In the genomic region with DNA sequence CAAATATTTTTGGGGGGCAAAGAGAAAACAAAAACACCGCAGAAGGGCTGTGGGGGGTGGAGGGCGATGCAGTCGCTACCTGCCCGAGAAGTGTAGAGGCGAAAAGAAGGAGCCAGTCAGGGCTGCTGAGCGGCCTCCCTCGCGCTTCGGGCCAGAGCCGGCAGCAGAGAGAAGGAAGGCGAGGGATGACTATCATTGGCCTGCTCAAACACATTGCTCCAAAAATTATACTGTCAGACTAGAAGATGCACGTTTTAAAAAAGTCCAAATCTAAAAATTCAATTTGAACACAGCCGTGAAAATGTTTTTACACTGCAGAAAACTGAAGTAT, we compare ENCODE assay signal across 12 mouse cellular contexts. TPM values are rescaled to one million over a fixed set of nuclear protein-coding genes. Genes with fewer than 3 reads are reported as not detected.
DNase-seq lines count a peak whose midpoint lies in the region; ATAC-seq and TF ChIP-seq lines count a peak whose summit lies in the region.
"Had no signal": no experiment of that assay in that cellular context is flagged by ENCODE, and none has a peak within 500 bp of the region (broad histone marks: within the 10 kb centered on the region; RNA-seq: fewer than 3 reads in every experiment).

No protein-coding gene starts in this region.

- peak overlapping the region; percentile 19; the same call in 1 of the 2 replicates for H3K4me3 ChIP-seq in heart, embryonic 12.5 days
- H3K4me3 ChIP-seq in E14TG2a.4 (replicated peaks; ENCODE audit: low read length), result 0 out of 2 replicates have a peak overlapping the region, but pooled peaks have one; percentile 5
- H3K4me3 ChIP-seq in forebrain, embryonic 10.5 days, result peak overlapping the region; percentile 18; the same call in 1 of the 2 replicates
- H3K4me3 ChIP-seq in midbrain, embryonic 11.5 days (ENCODE audit: low read depth, low read length), result no peak overlapping the region
- H3K4me3 ChIP-seq: erythroblast, embryonic 14.5 days; midbrain, embryonic 12.5 days had no signal

- no peaks in the 10 kb centered on the region for H3K36me3 ChIP-seq in heart, embryonic 12.5 days
- no peaks in the 10 kb centered on the region for H3K36me3 ChIP-seq in E14TG2a.4 (ENCODE audit: insufficient read depth, low read length)
- H3K36me3 ChIP-seq in forebrain, embryonic 10.5 days (replicated peaks), result no peaks in the 10 kb centered on the region
- H3K36me3 ChIP-seq in midbrain, embryonic 11.5 days (ENCODE audit: control insufficient read depth, insufficient read depth, low read length), result no peaks in the 10 kb centered on the region
- H3K36me3 ChIP-seq: midbrain, embryonic 12.5 days had no signal

- peak overlapping the region; percentile 50 for H3K4me2 ChIP-seq in heart, embryonic 12.5 days
- no peak overlapping the region for H3K4me2 ChIP-seq in midbrain, embryonic 11.5 days
- H3K4me2 ChIP-seq: midbrain, embryonic 12.5 days had no signal

- TF ChIP-seq CTCF in E14TG2a.4 (conservative IDR thresholded peaks at IDR 0.05; ENCODE audit: low read length), result no peak

- 9% methylated on average over 13 of the region's 13 CpGs for WGBS in heart, embryonic 12.5 days
- WGBS in forebrain, embryonic 10.5 days, result under 1% methylated on average over 13 of the region's 13 CpGs
- WGBS in midbrain, embryonic 11.5 days, result under 1% methylated on average over 13 of the region's 13 CpGs

- H3K4me1 ChIP-seq in heart, embryonic 12.5 days (replicated peaks), result peaks cover 36% of the 10 kb centered on the region
- peaks cover 63% of the 10 kb centered on the region for H3K4me1 ChIP-seq in E14TG2a.4 (replicated peaks; ENCODE audit: low read depth, low read length)
- H3K4me1 ChIP-seq in forebrain, embryonic 10.5 days, result peaks cover 56% of the 10 kb centered on the region
- H3K4me1 ChIP-seq in midbrain, embryonic 11.5 days (ENCODE audit: control insufficient read depth, insufficient read depth, low read length), result no peaks in the 10 kb centered on the region; the same call in 1 of the 2 replicates

- no peak for ATAC-seq in heart, embryonic 12.5 days (ENCODE audit: insufficient number of reproducible peaks, low FRiP score)
- ATAC-seq in midbrain, embryonic 11.5 days (ENCODE audit: low FRiP score), result no peak
- ATAC-seq: intestine, embryonic 16.5 days had no signal

- H3K9ac ChIP-seq in heart, embryonic 12.5 days, result no peak overlapping the region
- no peak overlapping the region for H3K9ac ChIP-seq in midbrain, embryonic 11.5 days (ENCODE audit: low read length)
- H3K9ac ChIP-seq: midbrain, embryonic 12.5 days had no signal

- no peaks in the 10 kb centered on the region for H3K9me3 ChIP-seq in heart, embryonic 12.5 days (replicated peaks)
- H3K9me3 ChIP-seq in E14TG2a.4 (ENCODE audit: low read length), result no peaks in the 10 kb centered on the region
- H3K9me3 ChIP-seq in forebrain, embryonic 10.5 days, result no peaks in the 10 kb centered on the region
- no peaks in the 10 kb centered on the region for H3K9me3 ChIP-seq in midbrain, embryonic 11.5 days (ENCODE audit: control insufficient read depth, low read length)
- H3K9me3 ChIP-seq: midbrain, embryonic 12.5 days had no signal

- no peak for DNase-seq in heart, adult 18-20 months
- no peak for DNase-seq in forebrain, embryonic 10.5 days (ENCODE audit: extremely low spot score, low spot score)
- DNase-seq in midbrain, embryonic 11.5 days (ENCODE audit: low spot score, missing footprints), result peak; percentile 95
- DNase-seq in spleen, adult 18-20 months, result no peak
- no peak for DNase-seq in cerebellum, postnatal 10 days
- no peak for DNase-seq in cerebellum, adult 11 months

- peaks cover 97% of the 10 kb centered on the region for H3K27me3 ChIP-seq in heart, embryonic 12.5 days (replicated peaks)
- peaks cover 97% of the 10 kb centered on the region for H3K27me3 ChIP-seq in E14TG2a.4 (ENCODE audit: insufficient read depth, low read length)
- peaks cover 100% of the 10 kb centered on the region for H3K27me3 ChIP-seq in forebrain, embryonic 10.5 days (ENCODE audit: poor library complexity, severe bottlenecking)
- H3K27me3 ChIP-seq in midbrain, embryonic 11.5 days (ENCODE audit: control insufficient read depth, insufficient read depth, low read length), result peaks cover 100% of the 10 kb centered on the region

- H3K27ac ChIP-seq in heart, embryonic 12.5 days (ENCODE audit: poor library complexity, severe bottlenecking), result no peak overlapping the region
- H3K27ac ChIP-seq in forebrain, embryonic 10.5 days, result no peak overlapping the region
- H3K27ac ChIP-seq in midbrain, embryonic 11.5 days (ENCODE audit: low read depth, low read length), result no peak overlapping the region
- H3K27ac ChIP-seq: midbrain, embryonic 12.5 days had no signal

RNA-seq across cellular contexts. Expression of a gene that starts 20.0 kb away (rescaled TPM):
- polyA plus RNA-seq in heart, embryonic 12.5 days (2016; fragmentation: Nextera tagmentation; extraction: Ambion mirVana), result 9.2 and 10.9 TPM in 2 replicates
- total RNA-seq in heart, adult 18-20 months (2021), result 100 to 1,000 TPM; 250 to 260 TPM
- 0.46 and 1.8 TPM in 2 replicates for polyA plus RNA-seq in forebrain, embryonic 10.5 days (2016; fragmentation: Nextera tagmentation; extraction: Ambion mirVana)
- 2.2 and 2.5 TPM in 2 replicates for polyA plus RNA-seq in midbrain, embryonic 11.5 days (2014; fragmentation: Nextera tagmentation; extraction: Ambion mirVana)

RNA-seq across cellular contexts. Expression of a gene that starts 42.4 kb away (rescaled TPM):
- polyA plus RNA-seq in heart, embryonic 12.5 days (2016; fragmentation: Nextera tagmentation; extraction: Ambion mirVana), result 4.6 and 6.2 TPM in 2 replicates
- 10 to 100 TPM; 10.0 to 13.2 TPM for total RNA-seq in heart, adult 18-20 months (2021)
- 2.9 and 3.5 TPM in 2 replicates for polyA plus RNA-seq in forebrain, embryonic 10.5 days (2016; fragmentation: Nextera tagmentation; extraction: Ambion mirVana)
- 3.9 and 4.6 TPM in 2 replicates for polyA plus RNA-seq in midbrain, embryonic 11.5 days (2014; fragmentation: Nextera tagmentation; extraction: Ambion mirVana)

RNA-seq across cellular contexts. Expression of a gene that starts 51.1 kb away (rescaled TPM):
- 50.9 and 52.1 TPM in 2 replicates for polyA plus RNA-seq in heart, embryonic 12.5 days (2016; fragmentation: Nextera tagmentation; extraction: Ambion mirVana)
- 10 to 100 TPM; 31.5 to 35.7 TPM for total RNA-seq in heart, adult 18-20 months (2021)
- polyA plus RNA-seq in forebrain, embryonic 10.5 days (2016; fragmentation: Nextera tagmentation; extraction: Ambion mirVana), result 49.1 and 49.6 TPM in 2 replicates
- polyA plus RNA-seq in midbrain, embryonic 11.5 days (2014; fragmentation: Nextera tagmentation; extraction: Ambion mirVana), result 37.3 and 37.8 TPM in 2 replicates

RNA-seq across cellular contexts. Expression of a gene that starts 57.4 kb away (rescaled TPM):
- polyA plus RNA-seq in heart, embryonic 12.5 days (2016; fragmentation: Nextera tagmentation; extraction: Ambion mirVana), result 5.4 and 6.9 TPM in 2 replicates
- total RNA-seq in heart, adult 18-20 months (2021), result under 1 TPM; 0.40 to 0.69 TPM
- 1.3 and 2.1 TPM in 2 replicates for polyA plus RNA-seq in forebrain, embryonic 10.5 days (2016; fragmentation: Nextera tagmentation; extraction: Ambion mirVana)
- 1.6 and 1.9 TPM in 2 replicates for polyA plus RNA-seq in midbrain, embryonic 11.5 days (2014; fragmentation: Nextera tagmentation; extraction: Ambion mirVana)
- total RNA-seq: layer of hippocampus, postnatal 10 days had no signal
